Mouse (Mus musculus) CD4-positive, CD25-positive, alpha-beta regulatory T cell, adult 4 months (primary cell): ENCODE measurements around the gene Ccdc58. TPM values are rescaled to one million over a fixed set of nuclear protein-coding genes. Genes with fewer than 3 reads are reported as not detected.
"Not testable (repeated sequence)": the region's sequence is repeated elsewhere in the genome, so short reads cannot be mapped to it uniquely, and the experiment has no call there.

Source experiments
- ATAC-seq: one replicate; pipeline ENCODE4 v1.8.0; 2017
- polyA plus RNA-seq, 2 experiments: library from polyadenylated mRNA; unstranded; fragments of 100-300 nt; shearing (Covaris generic); gene quantifications; one replicate each; pipeline ENCODE4 v1.2.1; 2017

The Ccdc58 gene
- polyA plus RNA-seq, 2 experiments from 2014 or later = 34.3 to 37.0 TPM

DNA sequence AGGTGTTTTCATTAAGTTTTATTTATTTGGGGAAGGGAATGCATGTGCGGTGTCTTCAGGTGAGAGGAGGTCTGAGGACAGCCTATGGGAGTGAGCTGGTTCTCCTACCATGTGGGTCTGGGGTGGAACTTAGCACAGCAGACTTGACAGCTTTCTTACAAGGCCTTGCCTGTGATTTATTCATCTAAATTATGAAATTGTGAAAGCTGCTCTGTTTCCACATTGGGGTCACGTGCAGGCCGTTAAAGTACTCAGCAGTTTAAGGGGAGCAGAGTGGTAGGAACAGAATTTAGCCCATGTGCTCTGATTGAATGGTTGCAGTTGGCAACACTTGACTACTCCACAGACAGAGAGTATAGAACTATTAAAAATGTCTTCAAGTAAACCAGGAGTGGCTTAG lies 8.4 kb downstream of the Ccdc58 start:
- ATAC-seq = no peak

DNA sequence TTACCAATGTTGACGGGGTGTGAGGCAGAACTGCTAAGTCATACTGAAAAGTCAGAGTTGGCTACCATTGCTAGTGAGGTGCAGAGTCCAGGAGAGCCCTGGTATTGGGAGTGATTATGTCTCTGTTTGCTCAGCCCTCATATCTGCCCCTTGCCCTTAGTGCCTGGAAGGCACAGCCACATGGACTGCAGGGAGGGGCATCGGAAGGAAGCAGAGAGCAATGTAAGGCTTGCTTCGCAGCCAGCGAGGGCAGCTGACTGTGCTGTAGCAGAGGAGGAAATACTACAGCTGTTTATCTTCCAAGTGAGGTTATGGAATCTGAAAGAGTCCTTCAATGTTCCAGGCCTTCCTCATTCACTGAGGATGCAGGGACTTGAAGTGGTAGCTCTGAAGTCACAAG lies 16.4 kb downstream of the Ccdc58 start:
- ATAC-seq = no peak

DNA sequence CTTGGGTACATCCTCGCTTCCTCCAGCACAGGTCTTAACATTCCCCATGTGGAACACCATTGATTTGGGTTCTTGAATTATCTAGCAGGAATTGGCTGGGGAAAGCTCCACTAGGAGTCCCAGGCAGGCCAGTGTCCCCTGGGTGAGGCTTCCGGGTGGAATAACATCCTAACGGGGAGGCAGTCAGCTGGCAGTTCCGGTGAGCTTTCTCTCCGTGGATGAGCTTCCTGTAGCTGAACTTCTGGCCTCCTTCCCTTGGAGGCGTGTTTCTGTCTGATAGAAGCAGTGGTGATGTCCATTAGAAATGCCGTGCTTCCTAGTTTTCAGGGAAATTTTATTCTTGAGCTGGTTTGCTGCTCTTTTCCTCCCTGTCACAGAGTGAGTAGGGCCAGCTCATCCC lies 17.6 kb downstream of the Ccdc58 start:
- ATAC-seq = no peak

DNA sequence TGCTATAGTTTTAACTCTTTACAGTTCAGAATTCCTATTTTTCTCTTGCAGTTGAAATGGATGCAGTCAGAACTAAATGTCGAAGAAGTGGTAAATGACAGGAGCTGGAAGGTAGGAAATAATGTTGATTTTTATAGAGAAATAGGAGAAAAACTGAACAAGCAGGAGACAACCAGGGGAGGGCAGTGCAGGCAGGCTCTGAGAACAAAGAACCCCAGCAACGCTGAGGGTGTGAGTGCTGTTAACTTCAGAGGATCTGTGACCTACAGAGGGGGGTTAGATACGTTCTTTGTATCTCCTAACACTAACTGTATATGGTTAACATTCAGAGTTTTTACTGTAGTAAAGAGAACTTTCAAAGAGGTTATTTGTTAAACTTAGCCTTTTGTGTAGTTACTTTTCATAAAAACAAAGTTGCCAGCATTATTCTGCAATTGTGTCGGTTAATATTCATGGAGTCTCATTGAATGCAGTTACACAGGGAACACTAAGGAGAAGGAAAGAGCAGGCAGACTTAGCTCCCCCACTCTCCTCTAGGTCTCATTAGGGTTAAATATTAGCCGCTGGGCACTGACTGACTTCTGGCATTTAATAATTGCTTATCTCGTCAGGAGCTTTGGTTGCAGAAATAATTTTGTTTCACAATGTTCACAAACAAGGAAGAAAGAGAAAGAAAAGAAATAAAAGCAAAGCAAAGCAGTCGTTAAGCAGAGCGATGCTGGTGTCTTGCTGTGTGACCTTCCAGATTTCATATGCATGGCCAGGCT lies 18.5 kb downstream of the Ccdc58 start:
- no peak for ATAC-seq

DNA sequence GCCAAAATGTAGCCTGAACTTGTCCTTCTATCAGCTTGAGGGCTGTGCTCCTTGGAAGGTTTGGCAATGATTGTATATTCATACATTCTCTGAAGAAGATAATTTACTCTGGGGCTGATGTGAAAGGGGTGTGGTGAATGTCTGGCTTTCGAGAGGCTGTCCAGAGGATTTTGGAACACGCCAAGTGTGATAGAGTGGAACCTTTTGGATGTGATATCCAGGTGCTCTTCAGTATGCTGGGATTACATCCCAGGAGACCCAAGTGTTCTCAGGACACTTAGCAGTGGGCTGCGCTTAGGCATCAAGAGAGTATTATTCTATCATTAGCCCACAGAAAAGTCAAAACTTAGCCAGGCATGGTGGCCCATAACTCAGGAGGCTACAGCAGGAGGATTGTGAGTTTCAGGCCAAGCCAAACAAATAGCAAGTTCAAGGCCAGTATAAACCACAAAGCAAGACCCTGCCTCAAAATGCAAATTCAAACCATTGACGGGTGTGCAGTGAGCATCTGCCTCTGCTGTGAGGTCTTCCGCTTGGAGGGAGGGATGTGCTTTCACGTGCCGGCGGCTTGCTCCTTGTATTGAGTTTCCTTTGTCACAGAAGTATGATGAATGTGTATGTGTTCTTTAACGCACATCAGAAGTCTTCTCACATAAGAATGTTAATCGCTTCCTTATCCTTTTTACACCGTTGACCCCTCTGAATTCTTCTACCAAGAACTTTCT lies 19.5 kb downstream of the Ccdc58 start:
- no peak for ATAC-seq

DNA sequence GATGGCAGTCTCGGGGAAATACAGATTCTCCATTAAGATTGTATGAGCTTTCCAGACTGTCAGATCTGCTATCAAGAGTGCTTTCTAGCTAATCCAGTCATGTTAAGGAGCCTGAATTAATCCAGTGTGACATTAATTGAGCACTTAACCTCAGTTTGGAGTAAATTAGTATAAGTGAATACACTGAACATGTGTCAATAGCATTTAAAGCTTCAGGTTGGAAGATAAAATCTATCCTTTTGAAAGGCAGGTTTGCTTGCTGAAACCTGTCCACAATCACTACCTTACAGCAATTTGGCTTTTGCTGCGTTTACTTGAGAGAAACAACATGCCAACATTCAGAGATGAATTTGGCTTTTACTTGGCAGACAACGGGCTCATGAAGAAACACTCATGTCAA lies 22.6 kb downstream of the Ccdc58 start:
- ATAC-seq = no peak

DNA sequence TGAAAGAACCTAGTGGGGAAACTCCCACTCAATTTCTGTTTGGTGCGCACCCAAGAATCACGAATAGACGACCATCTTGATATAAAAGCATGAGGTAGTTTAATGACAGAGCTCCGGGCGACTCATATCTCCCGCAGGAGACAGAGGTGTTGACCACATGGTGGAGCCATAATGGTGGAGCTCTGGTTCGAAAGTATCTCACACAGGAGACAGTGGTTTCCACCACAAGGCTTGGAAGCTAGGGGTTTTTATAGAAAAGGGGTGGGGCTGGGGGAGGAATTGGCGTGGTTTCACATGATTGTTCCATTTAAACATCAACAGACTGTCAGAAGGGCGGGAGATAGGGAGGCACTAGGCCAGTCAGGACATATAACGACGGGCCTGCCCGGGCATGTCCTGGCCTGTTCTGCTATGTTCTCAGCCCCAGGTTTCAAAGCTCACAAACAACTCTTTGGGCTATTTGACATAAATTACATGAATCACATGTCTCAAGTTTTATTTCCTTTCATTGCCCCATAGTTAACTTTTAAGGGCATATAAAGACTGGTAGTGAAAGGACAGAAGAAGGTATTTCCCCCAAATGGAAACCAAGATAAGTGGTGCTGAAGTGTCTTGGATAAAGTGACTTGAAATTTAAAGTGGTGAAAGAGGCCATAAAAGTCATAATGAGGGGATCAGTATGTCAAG lies 26.5 kb downstream of the Ccdc58 start:
- ATAC-seq = not testable (repeated sequence)

DNA sequence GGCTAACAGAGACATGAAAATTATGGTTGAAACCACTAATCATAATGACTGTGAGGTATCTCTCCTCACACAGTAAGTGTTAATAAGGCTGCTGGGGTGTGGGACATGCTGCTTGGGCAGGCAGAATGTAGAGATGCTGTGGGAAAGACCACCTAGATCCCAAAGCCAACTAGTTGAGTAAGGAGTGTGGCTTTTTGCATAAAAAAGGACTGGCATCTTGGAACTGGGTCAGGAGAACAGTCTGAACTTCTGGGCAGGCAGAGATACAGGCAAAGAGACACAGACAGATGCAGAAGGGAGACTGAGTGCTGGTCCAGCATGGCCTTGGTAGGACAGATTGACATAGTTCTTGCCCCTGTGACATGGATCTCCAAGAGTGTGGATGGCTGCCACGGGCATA lies 30.0 kb downstream of the Ccdc58 start:
- no peak for ATAC-seq

DNA sequence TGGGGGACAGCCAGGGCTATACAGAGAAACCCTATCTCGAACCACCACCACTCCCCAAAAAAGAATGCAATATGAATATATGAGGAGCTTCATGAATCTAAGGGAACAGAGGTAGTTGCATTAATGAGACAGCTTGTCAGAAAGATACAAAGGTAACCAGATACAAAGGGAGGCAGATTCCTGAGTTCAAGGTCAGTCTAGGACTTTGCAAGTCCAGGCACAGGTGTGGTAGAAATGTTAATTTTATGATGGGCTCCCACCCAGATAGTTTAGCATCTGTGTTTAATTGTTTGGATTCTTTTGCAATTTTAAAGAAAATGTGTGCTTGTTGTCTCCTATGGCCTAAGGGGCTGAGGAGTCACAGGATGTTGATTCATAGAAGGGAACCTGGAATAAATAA lies 30.7 kb downstream of the Ccdc58 start:
- ATAC-seq = no peak

DNA sequence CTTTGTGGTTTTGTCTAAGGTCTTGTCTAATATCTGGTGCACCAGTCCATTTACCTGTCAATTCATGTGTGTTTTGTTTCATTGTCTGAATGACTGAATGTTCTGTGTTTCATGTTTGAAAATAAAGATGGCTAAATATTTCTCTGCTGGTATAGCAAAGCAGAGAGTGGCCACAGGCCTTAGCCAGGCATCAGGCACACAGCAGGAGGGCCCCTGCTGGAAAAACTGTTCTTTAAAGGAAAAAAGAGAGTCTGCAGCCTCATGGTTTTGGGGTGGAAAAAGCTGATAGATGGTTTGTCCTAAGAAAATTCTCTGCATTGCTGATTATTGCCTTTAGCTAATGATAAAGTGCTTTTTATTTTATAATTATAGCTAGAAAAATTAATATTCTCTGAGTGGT lies 40.0 kb downstream of the Ccdc58 start:
- not testable (repeated sequence) for ATAC-seq

DNA sequence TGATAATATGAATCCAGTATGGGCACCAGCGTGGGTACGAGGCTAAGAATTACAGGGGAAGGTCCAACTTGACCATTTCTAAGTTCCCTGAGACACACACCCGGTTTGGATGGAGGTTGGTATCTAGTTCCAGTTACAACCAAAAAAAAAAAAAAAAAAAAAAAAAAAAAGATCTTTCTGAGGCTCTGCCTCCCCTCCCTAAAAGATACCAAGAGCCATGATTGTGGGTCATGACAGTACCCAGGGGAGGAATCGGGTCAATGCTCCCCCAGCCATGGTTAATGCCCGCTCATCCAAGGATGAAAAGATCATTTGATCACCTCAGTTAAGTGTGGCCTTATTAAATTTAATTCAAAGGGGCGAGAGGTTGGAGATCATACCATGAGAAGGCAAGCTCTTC lies 44.3 kb downstream of the Ccdc58 start:
- ATAC-seq = not testable (repeated sequence)

DNA sequence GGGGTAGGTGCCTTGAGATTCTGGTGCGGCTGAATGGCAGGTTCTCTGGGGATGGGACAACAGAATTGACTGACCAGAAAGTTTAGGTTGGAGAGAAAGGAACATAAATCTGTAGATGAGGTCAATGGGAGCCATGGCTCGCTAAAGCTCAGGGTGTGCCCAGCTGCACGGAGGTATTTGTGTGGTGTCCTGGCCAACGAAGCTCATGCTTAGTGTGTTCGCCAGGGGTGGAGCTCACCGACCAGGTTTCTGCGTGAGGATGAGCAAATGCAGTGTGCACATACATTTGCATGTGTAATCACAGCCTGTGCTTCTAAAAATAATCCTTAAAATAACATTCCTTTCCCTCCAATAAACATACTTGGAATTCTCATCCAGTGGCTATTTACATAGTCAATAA lies 56.6 kb downstream of the Ccdc58 start:
- ATAC-seq = no peak

DNA sequence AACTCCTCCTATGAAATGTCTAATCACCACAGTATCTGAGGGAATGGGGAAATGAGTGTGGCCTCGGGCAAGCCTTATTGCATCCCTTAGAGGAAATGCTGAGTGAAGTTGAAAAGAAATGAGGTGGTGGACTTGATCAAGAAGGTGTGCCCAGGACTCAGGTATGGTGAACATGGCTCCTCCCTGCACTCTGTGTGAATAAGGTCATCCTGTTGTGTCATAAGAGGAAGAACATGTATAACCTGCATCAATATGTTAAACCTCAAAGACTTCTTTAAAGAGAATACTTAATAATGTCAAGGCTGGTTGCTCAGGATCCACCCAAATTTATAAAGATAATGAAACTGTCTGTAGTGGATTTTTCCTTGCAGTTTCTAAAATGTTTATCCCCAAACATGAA lies 59.7 kb downstream of the Ccdc58 start, which contains the start of gene Csta1:
Csta1 (minus strand) TSS at position 101 of the 400 bp plus-strand sequence.
- no peak for ATAC-seq

DNA sequence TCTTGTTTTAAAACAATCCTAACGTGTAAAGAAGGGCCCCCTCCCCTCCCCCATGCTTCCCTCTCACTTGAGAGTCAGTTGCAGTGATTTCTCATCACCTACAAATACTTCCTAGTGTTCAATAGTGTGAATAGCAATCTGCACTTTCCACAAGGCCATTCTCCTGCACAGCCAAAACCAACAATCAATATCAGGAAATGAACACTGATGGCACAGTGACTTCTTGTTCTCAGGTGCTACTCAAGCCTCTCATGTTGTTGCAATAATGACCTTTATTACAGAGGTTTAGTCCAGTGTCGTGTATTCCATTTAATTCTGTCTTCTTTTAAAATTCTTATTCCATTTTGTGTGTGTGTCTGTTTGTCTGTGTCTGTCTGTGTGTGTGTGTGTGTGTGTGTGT lies 66.7 kb downstream of the Ccdc58 start:
- no peak for ATAC-seq

Other genes with a start within 250 kb of the Ccdc58 start
- 10 to 100 TPM; 47.4 to 58.6 TPM for gene Parp14, start 200.1 kb upstream of the Ccdc58 start, polyA plus RNA-seq
- gene Parp9, start 133.2 kb upstream of the Ccdc58 start, polyA plus RNA-seq = 10 to 100 TPM; 73.8 to 98.6 TPM
- gene Dtx3l, start 132.5 kb upstream of the Ccdc58 start, polyA plus RNA-seq = 10 to 100 TPM; 60.4 to 61.4 TPM
- 10 to 100 TPM; 42.1 to 46.4 TPM for gene Kpna1, start 92.9 kb upstream of the Ccdc58 start, polyA plus RNA-seq
- gene Wdr5b, start 30.5 kb upstream of the Ccdc58 start, polyA plus RNA-seq = 1 to 10 TPM; 4.4 to 8.5 TPM
- gene Fam162a, start 91 bp upstream of the Ccdc58 start, polyA plus RNA-seq = 10 to 100 TPM; 71.7 to 98.7 TPM
- gene Csta1, start 59.6 kb downstream of the Ccdc58 start, polyA plus RNA-seq = not detected
- not detected for gene Stfa2l1, start 85.1 kb downstream of the Ccdc58 start, polyA plus RNA-seq
- gene Gm5483, start 112.5 kb downstream of the Ccdc58 start, polyA plus RNA-seq = not detected
- not detected for gene Gm5416, start 138.7 kb downstream of the Ccdc58 start, polyA plus RNA-seq
- gene 2010005H15Rik, start 149.8 kb downstream of the Ccdc58 start, polyA plus RNA-seq = 1 to 10 TPM; 1.2 to 2.0 TPM
- gene Stfa1, start 205.3 kb downstream of the Ccdc58 start, polyA plus RNA-seq = not detected